Mouse (Mus musculus) liver, embryonic 14.5 days (tissue): ENCODE results near the gene Mvp. TPM values are rescaled to one million over a fixed set of nuclear protein-coding genes. Genes with fewer than 3 reads are reported as not detected.
A peak's percentile ranks its signal among the peaks of the same experiment; 100 is the strongest.

ENCODE experiments used
- ATAC-seq: fragments of 200-750 bp; cut with Nextera tagmentation; 2 replicates; pipeline ENCODE4 v1.8.0; 2017; ENCODE audit warnings: moderate number of reproducible peaks, mild to moderate bottlenecking, moderate library complexity; ENCODE audit not compliant: insufficient read depth
- DNase-seq, 3 experiments: peaks; one replicate each; pipeline ENCODE4 v3.0.0-alpha.2; 2012 to 2013; ENCODE audit warnings: low read depth in 3 of 3, low spot score in 3 of 3
- H3K27ac ChIP-seq: fragments of 300-500 bp; sonication (generic); 2 replicates; pipeline ENCODE4 v1.5.1; 2014; ENCODE audit warnings: moderate library complexity, mild to moderate bottlenecking, control low read depth, inconsistent platforms
- H3K27me3 ChIP-seq: fragments of 300-500 bp; sonication (generic); 2 replicates; pipeline ENCODE4 v1.6.1; 2014; ENCODE audit warnings: mild to moderate bottlenecking, low read length, moderate library complexity; ENCODE audit not compliant: control insufficient read depth, insufficient read depth
- H3K36me3 ChIP-seq: fragments of 300-500 bp; sonication (generic); replicated peaks from 2 replicates; pipeline ENCODE4 v1.6.1; 2014; ENCODE audit warnings: low read depth; ENCODE audit not compliant: control insufficient read depth, insufficient read depth
- H3K4me1 ChIP-seq, 2 experiments: fragments of 200-500 bp in 1 of 2; fragments of 300-500 bp in 1 of 2; sonication (generic) in 1 of 2; replicated peaks; 2 replicates each; pipeline ENCODE4 v1.6.1; 2012 to 2014; ENCODE audit warnings: antibody characterized with exemption in 1 of 2, inconsistent platforms in 1 of 2, low read length in 1 of 2; ENCODE audit not compliant: control insufficient read depth in 2 of 2, insufficient read depth in 2 of 2
- H3K4me2 ChIP-seq: fragments of 300-500 bp; sonication (generic); 2 replicates; pipeline ENCODE4 v1.6.1; 2014; ENCODE audit warnings: low read depth, mild to moderate bottlenecking, control low read depth, moderate library complexity
- H3K4me3 ChIP-seq, 2 experiments: fragments of 200-500 bp in 1 of 2; fragments of 300-500 bp in 1 of 2; sonication (generic) in 1 of 2; 2 replicates each; pipeline ENCODE4 v1.5.1; 2012 to 2014; ENCODE audit warnings: low read depth in 2 of 2, low read length in 2 of 2, mild to moderate bottlenecking in 2 of 2, control low read depth in 1 of 2, inconsistent platforms in 1 of 2, moderate library complexity in 1 of 2; ENCODE audit not compliant: insufficient read depth in 1 of 2
- H3K9ac ChIP-seq: fragments of 300-500 bp; sonication (generic); replicated peaks from 2 replicates; pipeline ENCODE4 v1.6.1; 2014; ENCODE audit warnings: mild to moderate bottlenecking, control low read depth, moderate library complexity
- H3K9me3 ChIP-seq: fragments of 300-500 bp; sonication (generic); 2 replicates; pipeline ENCODE4 v1.6.1; 2016; ENCODE audit warnings: low read length, mixed read lengths; ENCODE audit not compliant: control insufficient read depth
- CTCF ChIP-seq: IDR thresholded peaks from 2 replicates; pipeline ENCODE4 v1.5.1; 2016; ENCODE audit warnings: antibody characterized with exemption, low read depth, control low read depth
- EP300 ChIP-seq: IDR thresholded peaks from 2 replicates; pipeline ENCODE4 v1.6.1; 2016; ENCODE audit warnings: antibody characterized with exemption, low read depth
- WGBS: fragments of 180-500 bp; shearing (Covaris S2); extraction: QIAGEN DNeasy Blood & Tissue Kit; methylation state at CpG from one replicate; pipeline ENCODE4 v1.1.7; 2014; ENCODE audit not compliant: insufficient replicate concordance; 5-methylcytosine and 5-hydroxymethylcytosine counted together
- polyA plus RNA-seq, 2 experiments: library from polyadenylated mRNA; depleted of rRNA in 1 of 2; stranded (reverse) in 1 of 2; unstranded in 1 of 2; fragments of >200 nt; fragmentation: Nextera tagmentation in 1 of 2; extraction: Ambion mirVana in 1 of 2; gene quantifications; 2 replicates each; pipeline versions ENCODE4 v1.2.1 to v1.2.3; 2012 to 2014

Mvp gene
- polyA plus RNA-seq, 2 experiments = 4.5 to 5.5 TPM

DNA sequence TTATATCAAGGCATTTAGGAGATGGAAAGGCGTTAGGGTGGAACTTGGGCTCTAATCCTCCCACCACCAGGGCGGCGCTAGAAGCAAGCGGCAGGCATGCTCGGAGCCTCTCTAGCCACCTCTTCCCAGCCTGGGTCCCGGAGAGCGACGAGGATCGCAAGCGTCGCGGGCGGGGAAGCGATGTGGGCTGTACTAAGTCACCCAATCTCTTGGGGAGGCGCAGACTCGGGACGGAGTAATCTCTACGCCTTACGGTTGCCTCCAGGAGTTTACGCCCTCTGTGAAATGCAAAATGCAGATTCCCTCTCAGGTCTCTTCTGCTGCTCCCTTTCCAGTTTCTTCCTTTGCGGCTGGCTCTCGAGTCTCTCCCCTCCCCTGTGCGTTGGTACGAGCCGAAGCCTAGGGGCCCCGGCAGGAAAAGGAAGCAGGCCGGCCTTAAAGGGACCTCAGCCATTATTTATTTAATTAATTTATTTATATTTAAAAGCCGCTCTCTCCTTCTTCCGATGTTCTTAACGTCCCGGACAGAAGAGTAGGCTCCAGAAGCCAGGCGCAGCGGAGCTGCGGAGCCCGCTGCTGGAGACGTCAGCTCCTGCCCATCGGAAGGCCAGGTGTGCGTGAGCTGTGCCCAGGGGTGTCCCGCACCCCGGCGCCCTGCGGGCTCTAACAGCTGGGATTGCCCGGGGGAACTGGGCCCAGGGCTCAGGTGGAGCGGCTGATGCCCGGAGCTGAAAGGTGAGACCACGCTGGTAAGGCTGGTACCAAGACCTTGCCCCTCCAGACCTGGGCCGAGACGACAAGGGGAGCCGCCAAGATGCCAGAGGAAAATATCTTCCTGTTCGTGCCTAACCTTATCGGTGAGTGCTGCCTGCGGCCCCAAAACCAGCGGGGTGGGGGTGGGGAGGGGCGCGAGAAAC, 38.2 kb downstream of the Mvp start, which contains the start of gene Cdiptos:
Cdiptos (minus strand) TSS at position 149 of the 917 bp plus-strand sequence.
- ATAC-seq (peak; percentile 94), DNase-seq (peak; percentile 94 to 95 (median 94))
- TF ChIP-seq CTCF = peak; percentile 100
- TF ChIP-seq EP300 = peak; percentile 47
- peaks cover 10 to 12% of the 10 kb centered on the region in 2 experiments for H3K4me1 ChIP-seq
- peak within 1 kb of the TSS; percentile 77 for H3K27ac ChIP-seq
- H3K9ac ChIP-seq = peak within 1 kb of the TSS; percentile 81
- H3K27me3 ChIP-seq = no peaks in the 10 kb centered on the region
- WGBS = under 1% methylated on average over 55 of the region's 55 CpGs
- no peaks in the 10 kb centered on the region for H3K9me3 ChIP-seq
- H3K36me3 ChIP-seq = peaks cover 22% of the 10 kb centered on the region
- H3K4me3 ChIP-seq = peak within 1 kb of the TSS; percentile 70 to 88
- peak within 1 kb of the TSS; percentile 77 for H3K4me2 ChIP-seq

GRCm38 (mm10) chr7:126975893-126975949, 38.7 kb downstream of the Mvp start, which contains the start of gene Cdipt:
Cdipt (plus strand) TSS chr7:126975914.
- peak within 1 kb of the TSS; percentile 77 for H3K4me2 ChIP-seq
- peak within 1 kb of the TSS; percentile 77 for H3K27ac ChIP-seq
- H3K4me1 ChIP-seq = peaks cover 10 to 12% of the 10 kb centered on the region in 2 experiments
- peak within 1 kb of the TSS; percentile 81 for H3K9ac ChIP-seq
- no peaks in the 10 kb centered on the region for H3K9me3 ChIP-seq
- H3K27me3 ChIP-seq = no peaks in the 10 kb centered on the region
- no peak for TF ChIP-seq EP300
- no peak for TF ChIP-seq CTCF
- peak within 1 kb of the TSS; percentile 70 to 88 for H3K4me3 ChIP-seq
- no peak for ATAC-seq
- no peak for DNase-seq
- WGBS = 13% methylated on average over 1 of the region's 1 CpGs
- peaks cover 22% of the 10 kb centered on the region for H3K36me3 ChIP-seq

GRCm38 (mm10) chr7:126975493-126975892, 38.9 kb downstream of the Mvp start:
- H3K27ac ChIP-seq = no peak overlapping the region; the same call in 1 of the 2 replicates
- ATAC-seq = no peak
- no peak for DNase-seq
- H3K4me3 ChIP-seq = peak overlapping the region; percentile 23 to 70; a peak in 3 of 4 replicates
- H3K4me1 ChIP-seq = peaks cover 10 to 12% of the 10 kb centered on the region in 2 experiments
- 3% methylated on average over 8 of the region's 8 CpGs for WGBS
- H3K9ac ChIP-seq = peak overlapping the region; percentile 32
- H3K4me2 ChIP-seq = peak overlapping the region; percentile 77
- H3K27me3 ChIP-seq = no peaks in the 10 kb centered on the region
- TF ChIP-seq EP300 (no peak), CTCF (no peak)
- peaks cover 22% of the 10 kb centered on the region for H3K36me3 ChIP-seq
- H3K9me3 ChIP-seq = no peaks in the 10 kb centered on the region

DNA sequence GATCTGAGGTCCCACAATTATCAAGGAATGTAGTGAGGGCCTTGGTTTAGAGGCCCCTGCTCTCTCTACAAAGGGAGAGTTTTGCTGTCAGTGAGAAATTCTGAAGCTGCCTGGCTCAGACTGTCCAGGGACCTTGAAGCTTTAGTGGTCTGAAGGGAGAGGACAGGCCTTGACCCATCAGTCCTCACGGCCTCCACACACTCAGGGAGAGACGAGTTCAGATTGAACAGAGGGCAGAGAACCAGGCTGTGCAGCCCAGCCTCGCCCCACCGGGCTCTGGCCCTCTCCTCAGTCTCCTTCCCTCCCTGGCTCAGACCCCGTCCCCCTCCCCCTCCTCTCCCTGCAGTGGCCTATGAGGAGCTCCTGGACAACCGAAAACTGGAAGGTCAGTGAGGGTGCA, 47.1 kb downstream of the Mvp start:
- no peak overlapping the region for H3K27ac ChIP-seq
- no peak for DNase-seq
- WGBS = 48% methylated on average over 6 of the region's 6 CpGs
- no peaks in the 10 kb centered on the region for H3K4me1 ChIP-seq
- no peak overlapping the region for H3K9ac ChIP-seq
- H3K36me3 ChIP-seq = no peaks in the 10 kb centered on the region
- no peaks in the 10 kb centered on the region; the same call in 1 of the 2 replicates for H3K27me3 ChIP-seq
- no peaks in the 10 kb centered on the region for H3K9me3 ChIP-seq
- no peak for ATAC-seq
- no peak overlapping the region for H3K4me3 ChIP-seq
- no peak overlapping the region for H3K4me2 ChIP-seq
- TF ChIP-seq CTCF = no peak
- TF ChIP-seq EP300 = no peak

DNA sequence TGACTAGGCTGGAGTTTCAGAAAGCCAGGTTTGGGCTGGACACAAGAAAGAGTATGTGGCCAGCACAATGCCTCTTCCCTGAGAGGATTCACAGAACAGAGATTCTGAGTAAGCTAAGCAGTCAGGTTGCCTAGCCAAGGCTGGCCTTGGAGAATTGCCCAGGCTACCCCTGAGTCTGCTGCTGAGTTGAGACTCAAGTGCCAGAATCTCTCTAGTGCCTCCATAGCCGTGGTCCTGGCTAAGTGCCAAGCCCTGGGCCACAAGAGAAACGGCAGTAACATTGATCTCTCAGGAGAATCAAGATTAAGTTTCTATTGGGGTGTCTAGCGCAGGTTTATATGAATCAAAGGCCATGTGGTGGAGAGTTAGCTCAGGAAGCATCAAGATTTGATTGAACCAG, 48.9 kb downstream of the Mvp start:
- ATAC-seq (no peak), DNase-seq (no peak)
- H3K27me3 ChIP-seq = no peaks in the 10 kb centered on the region; the same call in 1 of the 2 replicates
- 39% methylated on average over 3 of the region's 3 CpGs for WGBS
- no peak overlapping the region for H3K4me3 ChIP-seq
- TF ChIP-seq CTCF (no peak), EP300 (no peak)
- H3K4me2 ChIP-seq = no peak overlapping the region
- no peaks in the 10 kb centered on the region for H3K4me1 ChIP-seq
- H3K27ac ChIP-seq = no peak overlapping the region
- no peaks in the 10 kb centered on the region for H3K9me3 ChIP-seq
- H3K36me3 ChIP-seq = no peaks in the 10 kb centered on the region
- H3K9ac ChIP-seq = no peak overlapping the region
